Mouse (Mus musculus): ENCODE data around the gene Ptgr1.

- TF ChIP-seq POLR2A (IDR thresholded peaks at IDR 0.05; ENCODE audit: control insufficient read depth, low read depth, low read length), result no peak
- TF ChIP-seq CTCF (IDR thresholded peaks at IDR 0.05; ENCODE audit: control insufficient read depth, insufficient read depth, insufficient replicate concordance, low read depth, low read length), result no peak
Measured at GRCm38 (mm10) chr4:58995251-58995693, 8.4 kb upstream of the Ptgr1 start.
